Mouse (Mus musculus) layer of hippocampus, adult 2 months (tissue): Measurements from ENCODE around the gene Klrg2. TPM values are rescaled to one million over a fixed set of nuclear protein-coding genes. Genes with fewer than 3 reads are reported as not detected.

ENCODE experiments used
- DNase-seq, 2 experiments: peaks; one replicate each; pipeline ENCODE4 v3.0.0; 2022; ENCODE audit warnings: low spot score in 2 of 2
- H3K27ac ChIP-seq: fragments of 200-600 bp; 2 replicates; pipeline ENCODE4 v1.8.1; 2022
- H3K4me3 ChIP-seq: fragments of 200-600 bp; 2 replicates; pipeline ENCODE4 v1.8.1; 2022; ENCODE audit warnings: mild to moderate bottlenecking
- CTCF ChIP-seq: fragments of 200-600 bp; conservative IDR thresholded peaks from 2 replicates; pipeline ENCODE4 v1.8.1; 2022; ENCODE audit warnings: antibody characterized with exemption, mild to moderate bottlenecking, moderate library complexity
- total RNA-seq, 2 experiments: library from RNA; stranded (reverse); gene quantifications; 2 replicates each; pipeline ENCODE4 v1.2.3; 2021

Klrg2 gene
- total RNA-seq, 2 experiments from 2014 or later: 1.0 to 1.2 TPM

- TF ChIP-seq CTCF: no peak
- H3K27ac ChIP-seq: peak overlapping the region; percentile 43; the same call in 1 of the 2 replicates
- no peak for DNase-seq
- no peak overlapping the region for H3K4me3 ChIP-seq
Measured at GRCm38 (mm10) chr6:38622406-38622805, 14.6 kb downstream of the Klrg2 start.

GRCm38 (mm10) chr6:38609892-38610291 is 27.1 kb downstream of the Klrg2 start:
- no peak overlapping the region for H3K27ac ChIP-seq
- no peak overlapping the region for H3K4me3 ChIP-seq
- TF ChIP-seq CTCF: no peak
- DNase-seq: no peak

- Histone ChIP-seq H3K27ac (no peak overlapping the region), H3K4me3 (no peak overlapping the region)
- no peak for DNase-seq
- peak; percentile 54 for TF ChIP-seq CTCF
Measured at GRCm38 (mm10) chr6:38597481-38597880, 39.6 kb downstream of the Klrg2 start.

DNA sequence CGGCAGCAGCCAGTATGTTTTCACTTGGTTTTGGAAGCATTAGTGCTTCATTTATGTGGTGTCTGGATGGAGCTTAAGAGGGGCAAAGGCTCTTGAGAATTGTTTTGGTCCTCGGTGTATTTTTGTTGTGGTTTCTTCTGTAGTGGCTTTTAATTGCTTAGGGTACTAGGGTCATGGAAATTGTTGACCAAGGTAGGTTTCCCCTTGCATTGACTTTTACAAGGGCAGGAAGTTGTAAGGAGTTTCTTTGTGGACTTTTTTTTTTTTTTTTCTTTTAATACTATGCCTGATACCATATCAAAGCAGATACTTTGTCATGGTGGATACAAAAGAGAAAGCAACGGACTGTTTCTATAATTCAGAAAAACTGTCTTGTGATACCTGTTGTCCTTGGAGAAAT is 55.3 kb downstream of the Klrg2 start:
- H3K4me3 ChIP-seq: no peak overlapping the region
- no peak overlapping the region for H3K27ac ChIP-seq
- no peak for DNase-seq
- TF ChIP-seq CTCF: no peak

- no peak for TF ChIP-seq CTCF
- H3K4me3 ChIP-seq: no peak overlapping the region
- DNase-seq: no peak
- no peak overlapping the region for H3K27ac ChIP-seq
Measured at GRCm38 (mm10) chr6:38580112-38580857, 56.8 kb downstream of the Klrg2 start.

GRCm38 (mm10) chr6:38576096-38576495 is 60.9 kb downstream of the Klrg2 start:
- TF ChIP-seq CTCF: no peak
- Histone ChIP-seq H3K4me3 (no peak overlapping the region), H3K27ac (no peak overlapping the region)
- DNase-seq: no peak

Other genes with a start within 250 kb of the Klrg2 start
- 10 to 100 TPM; 48.0 to 49.3 TPM for gene Ubn2, start 203.3 kb downstream of the Klrg2 start, total RNA-seq
- 10 to 100 TPM; 58.3 to 62.0 TPM for gene Fmc1, start 103.7 kb downstream of the Klrg2 start, total RNA-seq
- gene Luc7l2, start 85.9 kb downstream of the Klrg2 start, total RNA-seq: 100 to 1,000 TPM; 196 to 219 TPM
- 10 to 100 TPM; 52.1 to 59.8 TPM for gene Clec2l, start 25.8 kb upstream of the Klrg2 start, total RNA-seq
- 1 to 10 TPM; 2.8 TPM for gene Tbxas1, start 238.2 kb upstream of the Klrg2 start, total RNA-seq
- gene Hipk2, start 238.9 kb upstream of the Klrg2 start, total RNA-seq: 10 to 100 TPM; 55.9 to 59.9 TPM